ENCODE assay signal across 11 mouse cellular contexts in the genomic region with DNA sequence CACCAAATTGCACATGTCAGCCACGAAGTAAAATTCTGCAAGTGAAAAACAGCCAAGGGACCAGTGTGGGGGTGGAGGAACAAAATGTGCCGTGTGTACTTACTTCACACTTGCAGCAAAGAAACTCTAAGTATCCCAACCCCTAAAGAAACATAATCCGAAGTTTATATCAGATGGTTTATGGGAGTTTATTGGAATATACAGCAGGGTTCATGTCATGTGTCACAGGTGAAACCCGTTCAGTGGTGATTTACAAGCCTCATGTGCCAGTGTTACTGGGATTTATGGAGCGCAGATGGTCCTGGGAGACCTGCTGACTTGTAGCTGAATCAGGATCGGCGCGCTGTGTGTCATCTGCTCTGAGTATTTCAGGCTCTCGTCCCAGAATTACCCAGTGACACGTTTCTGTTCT.
DNase-seq lines count a peak whose midpoint lies in the region; ATAC-seq and TF ChIP-seq lines count a peak whose summit lies in the region.
"Had no signal": no experiment of that assay in that cellular context is flagged by ENCODE, and none has a peak within 500 bp of the region (broad histone marks: within the 10 kb centered on the region; RNA-seq: fewer than 3 reads in every experiment).

No protein-coding gene starts in this region.

- H3K27ac ChIP-seq in limb, embryonic 10.5 days, result no peak overlapping the region
- no peak overlapping the region for H3K27ac ChIP-seq in midbrain, embryonic 14.5 days (replicated peaks; ENCODE audit: low read depth, low read length)
- no peak overlapping the region for H3K27ac ChIP-seq in forebrain, embryonic 12.5 days
- H3K27ac ChIP-seq: macrophage had no signal

- no peaks in the 10 kb centered on the region for H3K36me3 ChIP-seq in limb, embryonic 10.5 days
- no peaks in the 10 kb centered on the region for H3K36me3 ChIP-seq in midbrain, embryonic 14.5 days (ENCODE audit: control insufficient read depth, insufficient read depth, low read length)
- H3K36me3 ChIP-seq in forebrain, embryonic 12.5 days (replicated peaks), result no peaks in the 10 kb centered on the region

- H3K9ac ChIP-seq in midbrain, embryonic 14.5 days (replicated peaks; ENCODE audit: low read length), result no peak overlapping the region
- H3K9ac ChIP-seq in forebrain, embryonic 12.5 days, result no peak overlapping the region

- H3K4me2 ChIP-seq in midbrain, embryonic 14.5 days (ENCODE audit: low read length), result no peak overlapping the region
- H3K4me2 ChIP-seq in forebrain, embryonic 12.5 days, result no peak overlapping the region

- H3K9me3 ChIP-seq in limb, embryonic 10.5 days (replicated peaks), result no peaks in the 10 kb centered on the region
- no peaks in the 10 kb centered on the region for H3K9me3 ChIP-seq in midbrain, embryonic 14.5 days (ENCODE audit: control insufficient read depth, low read length)
- no peaks in the 10 kb centered on the region for H3K9me3 ChIP-seq in forebrain, embryonic 12.5 days

- no peak for ATAC-seq in activated CD4-positive, CD25-positive, alpha-beta regulatory T cell, adult 4 months
- no peak for ATAC-seq in midbrain, embryonic 14.5 days (ENCODE audit: low FRiP score, low TSS enrichment)
- ATAC-seq in forebrain, embryonic 12.5 days (ENCODE audit: low FRiP score), result no peak
- ATAC-seq: inflammation-experienced regulatory T-cells, adult 6 months had no signal

- DNase-seq in brain, adult 2 months (ENCODE audit: low read depth, low spot score), result peak; percentile 98
- peak; percentile 45 for DNase-seq in brain, embryonic 14.5 days (ENCODE audit: low read depth)
- peak; percentile 33 to 45 for DNase-seq in frontal cortex, postnatal 36 days (ENCODE audit: low spot score in 2 of 2)
- peak; percentile 75 for DNase-seq in limb, embryonic 10.5 days (ENCODE audit: low spot score)
- DNase-seq in gastrocnemius, adult 8-10 months (ENCODE audit: low spot score in 2 of 2), result no peak
- DNase-seq in midbrain, embryonic 14.5 days, result no peak
- DNase-seq: thymus, postnatal 14 days had no signal

- no peak for TF ChIP-seq POLR2A in brain, embryonic 14.5 days (IDR thresholded peaks at IDR 0.05; ENCODE audit: borderline replicate concordance, extremely low read depth, insufficient read depth, insufficient read length, poor library complexity, severe bottlenecking)

- 33% methylated on average over 10 of the region's 10 CpGs for WGBS in limb, embryonic 10.5 days
- 85% methylated on average over 10 of the region's 10 CpGs for WGBS in midbrain, embryonic 14.5 days
- 84% methylated on average over 10 of the region's 10 CpGs for WGBS in forebrain, embryonic 12.5 days

- TF ChIP-seq CTCF in brain, embryonic 14.5 days (IDR thresholded peaks at IDR 0.05; ENCODE audit: borderline replicate concordance, extremely low read depth, insufficient read depth, insufficient read length), result no peak

- H3K4me1 ChIP-seq in limb, embryonic 10.5 days, result peaks cover 44% of the 10 kb centered on the region
- no peaks in the 10 kb centered on the region for H3K4me1 ChIP-seq in midbrain, embryonic 14.5 days (ENCODE audit: control insufficient read depth, insufficient read depth, low read length)
- peaks cover 3% of the 10 kb centered on the region; the same call in 1 of the 2 replicates for H3K4me1 ChIP-seq in forebrain, embryonic 12.5 days

- peaks cover 28% of the 10 kb centered on the region; the same call in 1 of the 2 replicates for H3K27me3 ChIP-seq in limb, embryonic 10.5 days (ENCODE audit: low read depth, poor library complexity, severe bottlenecking)
- no peaks in the 10 kb centered on the region for H3K27me3 ChIP-seq in midbrain, embryonic 14.5 days (ENCODE audit: control insufficient read depth, insufficient read depth, low read length)
- H3K27me3 ChIP-seq in forebrain, embryonic 12.5 days, result no peaks in the 10 kb centered on the region

- no peak overlapping the region for H3K4me3 ChIP-seq in limb, embryonic 10.5 days
- H3K4me3 ChIP-seq in midbrain, embryonic 14.5 days (replicated peaks; ENCODE audit: low read depth, low read length), result no peak overlapping the region
- H3K4me3 ChIP-seq in forebrain, embryonic 12.5 days (replicated peaks), result no peak overlapping the region

Comparison
In these comparisons a context has a peak if more than half of its experiments do, and no peak if none do; other contexts are left out.
1. DNase-seq: peak in brain, adult 2 months (single experiment), brain, embryonic 14.5 days (single experiment), frontal cortex, postnatal 36 days (2 of 2) and limb, embryonic 10.5 days (single experiment); none in gastrocnemius, adult 8-10 months (0 of 2) and midbrain, embryonic 14.5 days (single experiment).